Mouse (Mus musculus) forebrain, embryonic 11.5 days (tissue): ENCODE data around the gene Zer1. TPM values are rescaled to one million over a fixed set of nuclear protein-coding genes. Genes with fewer than 3 reads are reported as not detected.
A peak's percentile ranks its signal among the peaks of the same experiment; 100 is the strongest.

ENCODE experiments used
- ATAC-seq: fragments of 200-750 bp; cut with Nextera tagmentation; replicated peaks from 2 replicates; pipeline ENCODE4 v1.8.0; 2017; ENCODE audit warnings: moderate TSS enrichment; ENCODE audit not compliant: low FRiP score
- DNase-seq: peaks from one replicate; pipeline ENCODE4 v3.0.0-alpha.2; 2017; ENCODE audit warnings: low spot score
- H3K27ac ChIP-seq: fragments of 300-500 bp; sonication (generic); 2 replicates; pipeline ENCODE4 v1.5.1; 2014; ENCODE audit warnings: low read depth, low read length
- H3K27me3 ChIP-seq: fragments of 300-500 bp; sonication (generic); 2 replicates; pipeline ENCODE4 v1.6.1; 2014; ENCODE audit warnings: mild to moderate bottlenecking, low read length, mixed read lengths; ENCODE audit not compliant: control insufficient read depth, insufficient read depth
- H3K36me3 ChIP-seq: fragments of 300-500 bp; sonication (generic); 2 replicates; pipeline ENCODE4 v1.6.1; 2014; ENCODE audit warnings: mild to moderate bottlenecking, low read length, moderate library complexity, mixed read lengths; ENCODE audit not compliant: control insufficient read depth, insufficient read depth
- H3K4me1 ChIP-seq: fragments of 300-500 bp; sonication (generic); replicated peaks from 2 replicates; pipeline ENCODE4 v1.6.1; 2014; ENCODE audit warnings: low read length, mixed read lengths; ENCODE audit not compliant: control insufficient read depth, insufficient read depth
- H3K4me2 ChIP-seq: fragments of 300-500 bp; sonication (generic); 2 replicates; pipeline ENCODE4 v1.6.1; 2014; ENCODE audit warnings: low read depth, mild to moderate bottlenecking, low read length, moderate library complexity, mixed read lengths; ENCODE audit not compliant: severe bottlenecking
- H3K4me3 ChIP-seq: fragments of 300-500 bp; sonication (generic); 2 replicates; pipeline ENCODE4 v1.5.1; 2014; ENCODE audit warnings: low read depth, low read length
- H3K9ac ChIP-seq: fragments of 300-500 bp; sonication (generic); 2 replicates; pipeline ENCODE4 v1.6.1; 2014; ENCODE audit warnings: low read length
- H3K9me3 ChIP-seq: fragments of 300-500 bp; sonication (generic); 2 replicates; pipeline ENCODE4 v1.6.1; 2016; ENCODE audit warnings: low read length, mixed read lengths; ENCODE audit not compliant: control insufficient read depth
- WGBS: fragments of 180-500 bp; shearing (Covaris S2); extraction: QIAGEN DNeasy Blood & Tissue Kit; methylation state at CpG from one replicate; pipeline ENCODE4 v1.1.7; 2014; 5-methylcytosine and 5-hydroxymethylcytosine counted together
- polyA plus RNA-seq: library from polyadenylated mRNA; unstranded; fragments of >200 nt; fragmentation: Nextera tagmentation; extraction: Ambion mirVana; gene quantifications from 2 replicates; pipeline ENCODE4 v1.2.1, GENCODE M21; 2014

Zer1 gene
- polyA plus RNA-seq, 1 experiment from 2014 or later: 8.0 TPM

DNA sequence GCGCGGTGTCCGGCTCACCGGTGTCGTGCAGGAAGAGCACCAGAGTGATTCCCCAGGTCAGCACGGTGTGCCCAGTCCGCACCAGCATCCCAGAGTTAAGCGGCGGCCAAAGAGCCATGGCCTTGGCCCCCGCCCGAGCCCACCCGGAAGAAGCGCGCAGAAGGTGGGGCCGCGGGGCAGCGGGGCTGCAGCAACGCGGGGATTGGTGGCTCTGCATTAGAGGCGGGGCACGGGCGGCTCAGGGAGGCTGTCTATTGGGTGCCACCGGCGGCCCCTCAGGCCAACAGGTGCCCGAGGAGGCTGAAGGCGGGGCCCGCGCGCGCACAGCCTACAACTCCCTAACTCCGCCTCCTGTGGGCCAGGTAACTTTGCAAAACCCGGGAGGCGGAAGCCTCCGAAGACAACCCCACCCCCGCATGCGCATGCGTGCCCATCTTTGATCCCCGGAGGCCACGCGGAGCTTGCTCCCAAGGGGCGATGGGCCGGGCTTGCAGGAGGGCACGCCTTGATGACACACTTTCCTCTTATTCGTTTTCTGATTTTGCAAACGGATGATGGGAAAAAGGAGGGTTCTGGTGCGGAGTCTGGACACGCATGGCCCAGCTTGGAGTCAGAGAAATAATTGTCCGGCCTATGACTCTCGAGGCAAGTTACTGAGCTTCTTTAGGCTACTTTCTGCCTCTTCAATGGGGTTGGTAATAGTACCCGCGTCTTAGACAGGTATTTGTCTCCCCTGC, 30.7 kb downstream of the Zer1 start, which contains the start of gene Zdhhc12:
Gene Zdhhc12 (minus strand): TSS at position 178 of the 737 bp plus-strand sequence.
- WGBS: 0% methylated on average over 50 of the region's 51 CpGs
- peak; percentile 97 for ATAC-seq

DNA sequence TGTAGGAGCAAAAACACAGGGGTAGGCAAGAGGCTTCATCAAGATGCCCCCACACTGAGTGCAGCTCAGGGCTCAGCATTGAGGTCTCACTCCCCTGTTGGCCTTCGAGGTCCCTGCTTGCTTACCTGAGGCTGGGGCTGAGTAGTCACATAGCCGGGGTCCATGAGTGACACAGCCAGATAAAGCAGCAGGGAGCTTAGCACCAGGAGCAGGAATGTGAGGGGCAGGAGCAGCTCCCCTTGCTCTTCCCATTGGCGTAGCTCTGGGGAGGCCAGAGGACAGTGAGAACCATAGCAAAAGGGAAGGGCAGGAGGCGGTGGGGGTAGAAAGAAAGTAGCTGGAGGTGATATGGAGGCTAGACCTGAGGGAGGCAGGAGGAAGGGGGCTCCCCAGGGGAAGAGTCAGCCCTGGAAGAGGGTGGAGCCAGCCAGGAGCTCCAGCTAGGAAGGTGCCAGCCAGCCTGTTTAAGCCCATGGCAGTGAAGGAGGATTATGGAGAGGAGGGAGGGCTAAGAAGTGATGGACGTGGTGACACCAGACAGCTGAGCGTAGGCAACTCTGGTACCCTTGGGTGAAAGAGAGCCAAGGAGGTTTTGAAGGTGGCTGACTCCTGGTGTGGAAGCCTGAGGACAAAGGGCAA, 32.0 kb downstream of the Zer1 start:
- 43% methylated on average over 6 of the region's 6 CpGs for WGBS
- Histone ChIP-seq H3K36me3 (no peaks in the 10 kb centered on the region), H3K27ac (no peak overlapping the region), H3K9ac (no peak overlapping the region), H3K4me1 (peaks cover 4% of the 10 kb centered on the region; the same call in 1 of the 2 replicates), H3K9me3 (no peaks in the 10 kb centered on the region), H3K4me3 (peak overlapping the region; percentile 58), H3K4me2 (peak overlapping the region; percentile 75; the same call in 1 of the 2 replicates), H3K27me3 (no peaks in the 10 kb centered on the region)
- ATAC-seq (no peak), DNase-seq (no peak)

More for the DNA sequence above, 30.7 kb downstream of the Zer1 start, which contains the start of gene Zdhhc12:
- peak within 1 kb of the TSS; percentile 58 for H3K4me3 ChIP-seq
- H3K4me1 ChIP-seq: peaks cover 4% of the 10 kb centered on the region; the same call in 1 of the 2 replicates
- H3K9ac ChIP-seq: peak within 1 kb of the TSS; percentile 70
- peak within 1 kb of the TSS; percentile 38; the same call in 1 of the 2 replicates for H3K27ac ChIP-seq
- H3K9me3 ChIP-seq: no peaks in the 10 kb centered on the region
- DNase-seq: peak; percentile 98
- H3K4me2 ChIP-seq: peak within 1 kb of the TSS; percentile 75
- H3K27me3 ChIP-seq: no peaks in the 10 kb centered on the region
- H3K36me3 ChIP-seq: no peaks in the 10 kb centered on the region

DNA sequence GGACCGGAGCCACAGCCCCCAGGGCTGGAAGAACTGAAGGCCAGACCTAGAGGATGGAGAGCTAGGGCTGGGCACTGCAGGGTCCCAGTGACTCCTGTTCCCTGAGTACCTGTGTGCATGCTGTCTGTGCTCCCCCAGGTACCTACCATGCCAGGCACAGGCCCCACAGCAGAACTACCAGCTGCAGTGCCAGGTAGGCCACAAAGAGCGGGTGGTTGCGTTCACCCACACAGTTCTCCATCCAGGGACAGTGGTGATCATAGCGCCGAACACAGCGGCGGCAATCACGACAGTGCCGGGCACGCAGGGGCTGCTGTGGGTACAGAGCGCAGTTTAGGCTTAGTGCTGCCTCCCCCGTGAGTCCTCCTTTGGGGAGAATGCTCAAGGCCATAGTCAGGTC, 32.9 kb downstream of the Zer1 start:
- Histone ChIP-seq H3K27ac (no peak overlapping the region), H3K4me2 (no peak overlapping the region), H3K27me3 (no peaks in the 10 kb centered on the region), H3K36me3 (no peaks in the 10 kb centered on the region), H3K4me1 (peaks cover 4% of the 10 kb centered on the region; the same call in 1 of the 2 replicates), H3K9ac (no peak overlapping the region), H3K4me3 (no peak overlapping the region), H3K9me3 (no peaks in the 10 kb centered on the region)
- ATAC-seq: no peak
- no peak for DNase-seq
- WGBS: 92% methylated on average over 12 of the region's 12 CpGs

DNA sequence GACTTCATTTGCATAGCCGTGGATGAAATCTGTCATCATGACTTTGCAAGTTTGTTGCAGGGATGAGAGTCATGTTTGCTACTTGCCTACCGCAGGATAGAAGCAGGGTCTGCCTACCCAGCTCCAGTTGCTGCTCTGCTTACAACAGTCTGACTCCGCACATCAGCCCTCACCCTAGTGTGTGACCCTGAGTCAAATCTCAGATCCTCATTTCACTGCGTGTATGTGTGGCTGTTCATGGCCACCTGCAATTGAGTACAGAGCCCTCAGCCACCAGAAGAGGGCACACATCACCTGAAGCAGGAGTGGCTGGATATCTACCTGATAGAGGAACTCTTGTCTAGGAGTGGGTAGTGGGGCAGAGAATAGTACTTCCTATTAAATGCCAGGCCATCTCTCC, 37.1 kb downstream of the Zer1 start:
- ATAC-seq (no peak), DNase-seq (no peak)
- Histone ChIP-seq H3K4me2 (no peak overlapping the region), H3K27ac (no peak overlapping the region), H3K4me3 (no peak overlapping the region), H3K4me1 (peaks cover 2% of the 10 kb centered on the region; the same call in 1 of the 2 replicates), H3K36me3 (no peaks in the 10 kb centered on the region), H3K9me3 (no peaks in the 10 kb centered on the region), H3K9ac (no peak overlapping the region), H3K27me3 (no peaks in the 10 kb centered on the region)
- 88% methylated on average over 4 of the region's 4 CpGs for WGBS

DNA sequence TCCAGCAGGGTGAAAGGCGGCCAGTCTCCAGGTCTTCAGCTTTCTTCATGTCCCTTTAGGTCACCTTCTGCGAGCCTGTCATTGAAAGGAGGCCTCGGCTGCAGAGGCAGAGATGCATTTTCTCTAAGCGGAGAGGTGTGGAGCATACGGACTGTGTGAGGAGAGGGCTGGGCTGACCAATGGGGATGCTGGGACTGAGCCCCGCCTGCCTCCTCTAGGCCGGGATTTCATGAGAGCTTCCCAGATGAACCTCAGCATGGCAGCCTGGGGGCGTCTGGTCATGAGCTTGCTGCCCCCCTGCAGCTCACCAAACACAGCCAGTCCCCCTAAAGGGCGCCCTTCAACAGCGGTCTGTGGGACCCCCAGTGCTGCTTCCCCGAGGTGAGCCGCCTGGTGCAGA, 39.8 kb downstream of the Zer1 start:
- Histone ChIP-seq H3K9ac (peak overlapping the region; percentile 37), H3K4me1 (peaks cover 2% of the 10 kb centered on the region; the same call in 1 of the 2 replicates), H3K4me3 (no peak overlapping the region), H3K27me3 (no peaks in the 10 kb centered on the region), H3K27ac (no peak overlapping the region), H3K4me2 (peak overlapping the region; percentile 27; the same call in 1 of the 2 replicates), H3K36me3 (no peaks in the 10 kb centered on the region), H3K9me3 (no peaks in the 10 kb centered on the region)
- 11% methylated on average over 12 of the region's 12 CpGs for WGBS
- DNase-seq: no peak
- ATAC-seq: no peak

DNA sequence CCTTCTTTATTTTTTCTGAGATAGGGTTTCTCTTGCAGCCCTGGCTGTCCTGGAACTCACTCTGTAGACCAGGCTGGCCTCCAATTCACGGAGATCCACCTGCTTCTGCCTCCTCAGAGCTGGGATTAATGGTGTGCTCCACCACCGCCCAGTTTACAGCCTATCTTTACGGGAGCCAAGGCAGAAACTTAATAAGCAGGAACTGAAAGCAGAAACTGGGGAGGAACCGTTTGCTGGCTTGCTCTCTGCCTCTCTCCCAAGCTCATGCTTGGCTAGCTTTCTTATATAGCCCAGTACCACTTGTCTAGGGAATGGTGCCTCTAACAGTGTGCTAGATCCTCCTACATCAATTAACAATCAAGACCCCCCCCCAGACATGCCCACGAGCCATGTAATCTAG, 40.3 kb downstream of the Zer1 start:
- H3K4me2 ChIP-seq: no peak overlapping the region; the same call in 1 of the 2 replicates
- H3K36me3 ChIP-seq: no peaks in the 10 kb centered on the region
- H3K9ac ChIP-seq: no peak overlapping the region
- peaks cover 2% of the 10 kb centered on the region; the same call in 1 of the 2 replicates for H3K4me1 ChIP-seq
- no peaks in the 10 kb centered on the region for H3K9me3 ChIP-seq
- H3K27ac ChIP-seq: no peak overlapping the region
- WGBS: 61% methylated on average over 5 of the region's 5 CpGs
- DNase-seq (no peak), ATAC-seq (no peak)
- no peak overlapping the region for H3K4me3 ChIP-seq
- H3K27me3 ChIP-seq: no peaks in the 10 kb centered on the region

DNA sequence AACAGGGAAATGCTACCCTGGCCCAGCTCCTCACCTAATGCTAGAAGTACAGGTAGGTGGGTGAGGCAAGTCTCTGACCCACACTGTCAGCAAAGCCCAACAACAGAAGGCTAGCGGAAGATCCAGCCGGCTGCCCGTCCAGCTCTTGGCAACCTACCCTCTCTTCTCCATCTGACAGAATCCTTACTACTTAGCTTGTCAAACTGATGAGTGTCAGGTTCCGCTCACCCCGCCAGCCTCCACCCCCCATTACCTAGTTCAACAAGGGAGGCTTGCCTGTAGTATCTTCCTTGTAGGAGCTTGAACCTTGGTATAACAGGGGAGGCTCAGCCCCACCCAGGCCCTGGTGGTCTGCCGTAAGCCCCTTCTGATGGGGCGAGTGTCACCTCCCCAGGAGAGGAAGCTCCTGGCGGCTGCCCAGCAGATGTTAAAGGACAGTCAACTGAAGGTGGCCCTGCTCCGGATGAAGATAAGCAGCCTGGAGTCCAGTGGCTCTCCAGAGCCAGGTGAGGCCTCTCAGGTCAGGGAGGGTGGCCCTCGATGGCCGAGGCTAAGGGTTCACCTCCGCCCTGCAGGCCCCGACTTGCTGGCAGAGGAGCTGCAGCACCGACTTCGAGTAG, 44.1 kb downstream of the Zer1 start:
- Histone ChIP-seq H3K9me3 (no peaks in the 10 kb centered on the region), H3K4me1 (peaks cover 7% of the 10 kb centered on the region), H3K27ac (no peak overlapping the region), H3K36me3 (no peaks in the 10 kb centered on the region), H3K27me3 (no peaks in the 10 kb centered on the region), H3K4me2 (no peak overlapping the region), H3K4me3 (no peak overlapping the region), H3K9ac (no peak overlapping the region)
- WGBS: 84% methylated on average over 15 of the region's 15 CpGs
- DNase-seq: no peak
- no peak for ATAC-seq

DNA sequence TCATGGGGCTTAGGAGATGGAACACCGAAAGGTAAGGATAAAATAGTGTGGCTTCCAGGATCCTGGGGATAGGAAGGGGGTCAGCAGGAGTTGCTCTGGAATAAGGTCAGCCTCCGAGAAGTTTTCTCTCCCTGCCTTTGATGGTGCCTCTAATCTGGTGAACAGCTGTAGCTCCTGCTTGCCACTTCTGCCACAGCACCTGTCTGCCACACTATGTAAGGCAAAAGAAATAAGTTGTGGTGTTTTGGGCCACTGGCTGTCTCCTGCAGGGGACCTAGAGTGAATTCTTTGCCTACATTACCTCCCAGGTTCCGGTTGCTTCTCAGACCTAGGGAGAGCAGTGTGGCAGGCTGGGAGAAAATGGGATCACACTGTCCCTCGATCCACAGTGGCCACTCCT, 45.6 kb downstream of the Zer1 start:
- H3K27me3 ChIP-seq: no peaks in the 10 kb centered on the region
- DNase-seq (no peak), ATAC-seq (no peak)
- H3K36me3 ChIP-seq: no peaks in the 10 kb centered on the region
- no peak overlapping the region for H3K27ac ChIP-seq
- H3K9me3 ChIP-seq: no peaks in the 10 kb centered on the region
- H3K9ac ChIP-seq: peak overlapping the region; percentile 12; the same call in 1 of the 2 replicates
- peak overlapping the region; percentile 55; the same call in 1 of the 2 replicates for H3K4me3 ChIP-seq
- peak overlapping the region; percentile 93; the same call in 1 of the 2 replicates for H3K4me2 ChIP-seq
- H3K4me1 ChIP-seq: peaks cover 5% of the 10 kb centered on the region
- WGBS: 81% methylated on average over 4 of the region's 4 CpGs
